Mouse (Mus musculus): Measurements from ENCODE around the gene Nlgn1. TPM values are rescaled to one million over a fixed set of nuclear protein-coding genes. Genes with fewer than 3 reads are reported as not detected.

Nlgn1 gene
- total RNA-seq, 2 experiments from 2014 or later = 95.1 to 107 TPM

DNA sequence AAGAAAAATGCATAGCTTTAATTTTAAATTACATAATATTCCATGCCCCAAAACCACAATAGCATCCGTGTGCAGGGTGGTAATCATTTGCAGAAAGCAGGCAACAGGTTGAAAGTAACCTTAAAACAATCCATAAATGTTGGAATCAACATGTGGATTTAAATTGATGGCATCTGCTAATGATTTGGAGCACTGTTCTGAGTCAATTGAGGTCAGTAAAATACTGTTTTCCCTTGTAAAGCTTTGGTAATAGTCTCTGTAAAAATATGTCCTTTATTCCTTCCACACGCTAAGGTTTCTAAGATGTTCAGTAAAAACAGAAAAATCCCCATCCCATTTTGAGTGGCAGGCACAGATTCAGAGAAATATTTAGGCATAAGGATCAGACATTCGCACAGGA lies 888.6 kb downstream of the Nlgn1 start:
- DNase-seq (ENCODE audit: extremely low spot score in 1 of 2, low spot score in 1 of 2) = no peak

DNA sequence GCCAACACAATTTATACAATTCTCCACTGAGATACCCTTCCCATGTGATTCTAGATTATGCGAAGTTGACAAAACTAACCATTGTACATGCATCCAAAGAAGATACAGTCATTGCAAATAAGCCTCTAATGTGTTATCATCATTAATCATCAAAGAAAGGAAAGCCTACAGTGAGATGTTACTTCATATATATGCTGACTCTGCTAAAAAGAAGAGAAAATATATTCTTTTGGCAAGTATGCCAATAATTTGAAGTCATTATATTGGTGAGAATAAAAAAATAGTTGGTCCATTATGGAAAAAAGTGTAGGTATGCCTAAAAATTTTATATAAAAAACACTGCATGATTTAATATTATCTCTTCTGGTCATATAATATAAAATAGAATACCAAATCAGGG lies 889.6 kb downstream of the Nlgn1 start:
- DNase-seq (ENCODE audit: extremely low spot score in 1 of 2, low spot score in 1 of 2) = no peak

DNA sequence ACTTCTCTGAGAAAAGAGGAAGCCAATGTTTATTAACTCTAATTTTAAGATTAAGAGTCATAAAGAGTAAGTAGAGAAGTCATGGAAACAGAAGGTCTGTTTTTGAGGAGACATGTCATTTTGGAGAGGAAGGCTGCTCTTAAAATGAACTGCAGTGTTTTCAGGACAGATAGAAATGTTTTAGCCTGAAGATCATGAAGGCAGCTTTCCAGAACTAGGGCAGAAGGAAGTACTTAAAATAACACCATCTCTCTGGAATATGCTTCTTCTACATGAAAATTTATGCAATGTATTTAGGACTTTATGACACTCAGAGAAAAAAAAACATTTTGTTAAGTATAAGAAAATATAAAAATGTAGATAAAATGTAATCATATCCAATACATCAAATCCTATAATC lies 905.3 kb downstream of the Nlgn1 start:
- DNase-seq (ENCODE audit: extremely low spot score in 1 of 2, low spot score in 1 of 2) = no peak

- no peak for DNase-seq (ENCODE audit: extremely low spot score in 1 of 2, low spot score in 1 of 2)
These were observed 920.3 kb downstream of the Nlgn1 start for GRCm38 (mm10) chr3:25412003-25412402.

All from layer of hippocampus, postnatal 25 days (tissue).